Mouse (Mus musculus) layer of hippocampus, adult 8-10 months (tissue): ENCODE results near the gene Dctn2. TPM values are rescaled to one million over a fixed set of nuclear protein-coding genes. Genes with fewer than 3 reads are reported as not detected.

Source experiments
- DNase-seq, 2 experiments: peaks; one replicate each; pipeline ENCODE4 v3.0.0; 2022; ENCODE audit warnings: low spot score in 2 of 2
- total RNA-seq, 4 experiments: library from RNA; stranded (reverse); gene quantifications; 2 replicates each; pipeline ENCODE4 v1.2.4; 2022

Dctn2 gene
- total RNA-seq = 100 to 1,000 TPM; 260 to 271 (median 262) TPM

DNA sequence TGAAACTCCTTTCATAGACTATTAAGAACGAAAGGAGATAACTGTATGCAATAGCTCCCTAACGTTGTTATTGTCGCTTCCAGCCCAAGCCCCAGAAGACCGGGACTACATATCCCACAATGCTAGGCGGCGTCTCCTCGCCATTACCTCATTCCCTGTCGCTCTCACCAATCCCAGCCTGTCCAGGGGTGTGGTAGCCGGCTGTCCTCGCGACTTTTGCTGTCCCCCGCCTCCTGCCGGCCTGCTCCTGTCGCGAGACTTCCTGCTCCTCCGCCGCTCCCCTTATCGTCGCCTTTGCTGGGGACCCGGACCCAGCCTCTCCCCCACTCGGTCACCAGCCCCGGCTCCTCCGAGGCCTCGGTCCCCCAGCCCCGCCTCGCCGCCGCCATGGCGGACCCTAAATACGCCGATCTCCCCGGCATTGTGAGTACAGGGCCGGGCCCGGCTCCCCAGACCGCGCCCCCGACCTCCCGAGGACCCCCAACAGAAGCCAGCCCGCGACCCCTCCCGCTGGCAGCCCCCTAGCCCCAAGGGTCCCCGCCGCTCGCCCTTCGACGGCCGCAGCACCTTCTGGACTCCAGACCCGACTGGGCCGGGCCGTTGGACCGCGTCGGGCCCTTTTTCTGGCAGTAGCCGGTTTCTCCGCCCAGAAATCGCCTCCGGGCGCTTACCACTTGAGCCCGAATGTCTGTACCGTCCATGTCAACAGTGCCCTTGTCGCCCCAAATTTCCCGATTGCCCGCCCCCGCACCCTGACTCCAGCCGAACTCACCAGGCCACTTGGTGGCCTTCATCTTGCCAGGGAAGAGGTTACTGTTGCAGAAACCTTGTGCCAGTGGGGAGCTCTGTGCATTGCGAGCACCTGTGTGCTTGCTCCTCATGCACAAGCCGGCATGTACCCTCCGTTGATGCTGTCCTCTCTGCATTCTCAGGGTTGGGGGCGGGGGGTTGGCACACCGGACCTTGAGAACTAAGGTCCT, at the start of gene Dctn2:
Gene Dctn2, plus strand, starts transcription at position 257 of the 980 bp plus-strand sequence.
- peak; percentile 96 for DNase-seq

DNA sequence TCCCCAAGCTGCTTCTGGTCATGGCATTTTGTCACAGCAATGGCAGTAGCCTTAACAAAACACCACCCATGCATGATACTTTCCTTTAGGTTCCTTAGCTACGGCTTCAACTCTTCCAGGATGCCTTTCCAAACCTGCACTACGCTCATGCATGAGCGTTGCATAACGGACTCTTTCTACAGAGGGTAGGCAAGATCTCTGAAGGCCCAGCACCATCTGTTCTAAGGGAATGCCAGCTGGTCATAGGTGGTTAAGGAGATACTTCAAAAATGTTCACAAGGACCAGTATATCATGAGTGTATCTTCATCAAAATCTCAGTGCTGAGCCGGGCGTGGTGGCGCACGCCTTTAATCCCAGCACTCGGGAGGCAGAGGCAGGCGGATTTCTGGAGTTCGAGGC, 49.7 kb upstream of the Dctn2 start:
- DNase-seq = no peak

DNA sequence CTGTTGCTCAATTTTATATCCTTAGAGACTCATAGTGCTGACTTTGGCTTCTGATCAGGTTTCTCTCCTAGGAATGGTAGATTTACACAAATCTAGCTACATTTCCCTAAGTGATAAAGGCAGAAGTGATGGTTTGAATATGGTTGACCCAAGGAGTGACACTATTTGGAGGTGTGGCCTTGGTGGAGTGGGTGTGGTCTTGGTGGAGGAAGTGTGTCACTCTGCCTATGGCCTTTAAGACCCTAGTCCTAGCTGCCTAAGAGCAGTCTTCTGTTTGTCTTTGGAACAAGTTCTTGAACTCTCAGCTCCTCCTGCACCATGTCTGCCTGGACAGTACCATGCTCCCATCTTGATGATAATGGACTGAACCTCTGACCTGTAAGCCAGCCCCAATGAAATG, 49.0 kb upstream of the Dctn2 start:
- DNase-seq = no peak

DNA sequence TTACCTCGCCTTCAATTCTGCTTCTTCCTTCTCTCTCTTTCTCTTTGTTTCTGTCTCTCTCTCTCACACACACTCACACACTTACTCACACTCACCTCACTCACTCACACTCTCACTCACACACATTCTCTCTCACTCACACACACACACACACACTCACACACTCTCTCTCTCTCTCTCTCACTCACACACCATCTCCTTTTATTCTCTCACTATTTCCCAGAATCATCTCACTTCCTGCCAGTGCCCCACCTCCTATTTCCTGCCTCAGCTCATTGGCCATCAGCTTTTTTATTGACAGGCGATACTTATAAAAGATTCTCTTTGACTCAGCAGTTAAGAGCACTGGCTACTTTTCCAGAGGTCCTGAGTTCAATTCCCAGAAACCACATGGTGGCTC, 47.8 kb upstream of the Dctn2 start:
- DNase-seq = no peak

DNA sequence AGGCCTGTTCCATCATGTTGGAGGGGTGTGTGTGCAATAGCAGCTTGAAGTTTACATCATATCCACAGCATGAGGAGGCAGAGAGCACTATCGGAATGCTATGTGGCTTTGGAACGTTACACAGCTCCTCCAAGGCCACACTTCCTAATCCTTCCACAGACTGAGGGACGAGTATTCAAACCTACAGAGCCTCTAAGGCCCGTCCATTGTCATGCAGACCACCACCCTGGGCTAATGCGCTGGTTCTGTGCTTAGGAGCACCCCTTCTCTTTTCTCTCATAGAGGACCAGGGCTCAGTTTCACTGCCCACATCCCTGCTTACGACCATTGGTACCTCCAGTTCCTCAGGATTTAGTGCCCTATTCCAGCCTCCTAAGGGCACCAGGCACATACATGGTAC, 41.0 kb upstream of the Dctn2 start:
- DNase-seq = no peak

DNA sequence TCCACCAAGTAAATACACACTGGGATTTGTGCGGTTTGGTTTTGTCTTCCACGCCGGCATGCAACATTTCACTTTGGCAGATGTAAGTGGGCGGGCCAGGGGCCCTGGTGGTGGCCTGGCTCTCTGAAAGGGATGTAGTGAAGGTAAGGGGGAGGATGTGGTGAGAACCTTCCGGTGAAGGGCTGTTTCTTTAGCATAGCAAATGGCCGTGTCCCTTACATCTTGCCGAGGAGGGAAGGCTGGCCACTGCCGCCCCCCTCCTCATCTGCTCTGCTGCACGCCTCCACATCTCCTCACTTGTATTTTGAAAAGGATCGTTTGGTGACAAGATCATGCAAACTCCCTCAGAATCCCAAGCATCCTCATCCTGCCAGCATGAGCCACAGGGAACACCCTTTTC, 40.4 kb upstream of the Dctn2 start:
- no peak for DNase-seq

DNA sequence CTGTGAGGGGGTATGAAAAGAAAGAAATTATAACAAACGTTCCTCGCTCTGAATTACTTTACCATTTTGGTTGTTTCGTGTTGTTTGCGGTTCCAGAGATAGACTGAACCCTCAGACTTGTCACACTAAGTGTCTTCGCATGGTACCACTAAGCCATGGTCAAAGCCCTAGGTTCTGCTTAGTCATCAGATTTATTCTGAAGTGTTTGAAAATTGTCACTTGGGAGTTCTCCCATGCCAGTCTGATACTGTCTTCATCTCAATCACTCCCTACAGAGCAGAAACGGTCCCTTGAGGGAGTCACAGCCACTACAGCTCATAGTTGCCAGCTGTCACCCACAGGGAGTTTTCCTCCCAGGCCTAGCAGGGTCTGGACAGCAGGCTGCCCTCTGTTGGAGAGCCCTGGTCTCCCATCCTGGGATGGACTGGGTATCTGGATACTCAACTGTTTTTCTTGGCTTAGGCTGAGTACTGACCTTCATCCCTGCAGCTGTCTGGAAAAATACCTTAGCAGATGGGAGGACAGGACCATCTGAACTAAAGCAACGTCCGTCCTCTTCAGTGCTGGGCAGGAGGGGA, 39.8 kb upstream of the Dctn2 start:
- no peak for DNase-seq

DNA sequence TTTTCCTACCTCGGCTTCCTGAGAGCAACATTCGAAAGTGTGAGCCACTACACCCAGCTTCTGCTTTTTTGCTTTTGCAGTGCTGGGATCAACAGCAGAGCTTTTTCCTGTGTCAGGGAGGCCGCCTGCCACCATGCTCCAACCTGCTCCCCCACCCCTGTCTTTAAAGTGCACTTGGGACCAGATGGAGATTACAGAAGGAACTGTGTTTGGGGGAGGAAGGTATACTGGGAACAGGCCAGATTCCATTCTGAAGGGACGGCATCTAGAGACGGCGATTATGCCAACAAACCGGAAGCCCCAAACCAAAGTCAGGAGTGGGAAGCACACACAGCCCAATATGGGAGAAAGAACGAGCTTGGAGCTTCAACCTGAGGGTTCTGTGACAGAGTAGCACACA, 39.0 kb upstream of the Dctn2 start:
- DNase-seq = no peak

DNA sequence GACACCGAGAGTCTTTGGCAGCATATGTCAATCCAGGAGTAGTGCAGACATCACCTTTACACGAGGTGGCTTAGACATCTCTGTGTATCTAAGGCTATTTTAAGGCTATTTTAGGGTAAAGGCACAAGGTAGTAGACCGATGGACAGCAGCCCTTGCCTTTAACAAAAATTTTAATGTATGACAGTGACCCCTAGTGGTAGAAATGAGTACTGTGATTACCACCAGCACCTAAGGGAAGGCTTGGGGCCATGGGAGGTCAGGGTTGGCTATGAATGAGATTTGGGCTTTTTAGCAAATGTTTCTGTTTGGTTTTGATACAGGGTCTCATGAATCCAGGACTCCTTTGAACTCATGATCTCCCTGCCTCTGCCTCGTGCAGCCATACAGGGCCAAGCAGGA, 37.3 kb upstream of the Dctn2 start:
- peak in 1 of 2 experiments; percentile 37 for DNase-seq

DNA sequence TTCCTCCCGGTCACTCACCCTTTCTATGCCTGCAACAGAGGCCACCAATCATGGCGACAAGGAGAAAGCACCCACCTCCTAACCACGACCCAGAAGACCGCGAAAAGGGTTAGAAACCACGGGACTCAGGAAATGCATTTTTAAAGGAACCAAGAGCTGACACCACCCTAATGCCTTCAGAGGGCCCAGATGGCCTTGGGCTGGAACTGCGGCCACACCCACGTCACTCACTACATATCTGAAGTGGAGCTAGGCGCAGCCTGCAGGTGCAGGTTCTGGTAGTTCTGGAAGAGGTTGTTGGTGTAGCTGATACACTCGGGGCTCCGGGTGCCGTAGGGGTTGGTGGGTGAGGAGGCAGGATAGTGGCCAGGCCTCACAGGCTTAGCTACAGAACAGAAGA, 35.5 kb upstream of the Dctn2 start:
- no peak for DNase-seq

DNA sequence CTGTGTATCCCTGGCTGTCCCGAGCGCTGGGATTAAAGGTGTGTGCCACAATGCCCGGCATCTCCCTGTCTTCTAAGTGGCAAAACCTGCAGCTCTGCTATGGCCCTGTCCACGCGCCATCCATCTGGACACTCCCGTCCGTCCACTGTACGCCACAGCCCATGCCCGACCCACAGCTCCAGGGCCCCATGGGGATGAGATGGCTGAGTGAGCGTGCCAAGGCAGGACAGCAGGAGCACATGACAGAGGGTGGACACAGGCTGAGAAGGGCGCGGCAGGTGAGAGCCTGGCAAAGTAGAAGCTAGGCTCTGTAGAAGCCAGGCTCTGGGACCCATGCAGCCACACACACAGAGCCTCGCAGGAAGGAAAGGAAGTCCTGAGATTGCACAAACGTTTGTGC, 34.4 kb upstream of the Dctn2 start:
- no peak for DNase-seq

DNA sequence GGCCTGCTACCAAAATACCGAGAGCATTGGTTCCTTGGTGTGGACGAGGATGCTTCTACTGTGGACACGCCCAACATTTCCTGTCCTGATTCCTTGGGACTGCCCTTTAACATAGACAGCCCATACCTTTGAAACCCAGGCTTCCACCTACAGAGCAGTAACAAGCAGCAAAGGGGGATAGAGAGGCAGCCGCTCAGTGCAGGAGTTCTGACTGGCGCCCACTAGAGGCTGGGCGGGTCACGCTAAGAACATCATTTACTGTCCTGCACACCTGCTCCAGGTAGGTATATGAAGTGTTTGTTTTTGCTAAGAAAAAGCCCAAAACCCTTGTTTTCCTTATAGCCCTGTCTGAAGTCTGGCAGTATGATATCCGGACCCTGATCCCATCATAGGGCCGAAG, 33.0 kb upstream of the Dctn2 start:
- DNase-seq = no peak

DNA sequence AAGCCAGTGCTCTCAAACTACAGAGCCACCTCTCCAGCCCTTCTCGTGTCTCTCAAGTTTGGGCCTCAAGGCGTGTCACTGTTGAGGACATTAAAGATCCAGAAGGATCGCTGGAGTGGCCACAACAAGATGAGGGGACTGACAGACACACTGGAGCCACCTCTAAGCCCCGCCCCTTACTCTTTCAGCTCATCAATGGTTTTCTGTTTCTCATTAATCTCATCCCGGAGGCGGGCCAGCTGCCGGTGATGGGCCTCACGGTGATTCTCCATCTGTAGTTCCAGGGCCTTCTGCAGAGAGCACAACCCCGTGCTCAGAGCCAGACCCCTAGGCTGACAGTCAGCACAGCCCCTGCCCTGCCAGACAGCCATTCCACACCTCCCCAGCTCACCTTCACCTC, 29.6 kb upstream of the Dctn2 start:
- no peak for DNase-seq

DNA sequence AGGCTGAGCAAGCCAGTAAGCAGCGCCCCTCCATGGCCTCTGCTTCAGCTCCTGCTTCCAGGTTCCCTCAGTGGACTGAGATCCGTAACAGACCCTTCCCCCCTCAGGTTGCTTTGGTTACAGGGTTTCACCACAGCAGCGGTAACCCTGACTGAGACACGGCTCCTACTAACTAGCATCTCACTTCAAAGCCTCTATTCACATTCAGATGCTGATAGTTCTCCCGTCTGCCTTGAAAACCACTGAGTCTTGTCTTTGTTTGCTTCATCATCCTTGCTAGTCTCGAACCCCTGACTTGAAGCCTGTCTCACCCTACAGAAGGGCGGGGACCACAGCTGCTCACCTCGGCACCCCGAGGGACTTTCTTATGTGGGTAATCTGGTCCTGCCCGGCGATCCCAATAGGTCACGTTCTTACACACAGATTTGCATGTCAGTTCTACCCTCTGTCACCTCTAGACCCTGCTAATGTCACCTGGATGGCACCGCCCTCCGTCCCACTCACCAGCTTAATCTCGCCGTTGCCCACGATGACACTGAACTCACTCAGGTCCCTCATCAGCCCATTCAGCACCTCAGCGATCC, 27.8 kb upstream of the Dctn2 start:
- DNase-seq = no peak

DNA sequence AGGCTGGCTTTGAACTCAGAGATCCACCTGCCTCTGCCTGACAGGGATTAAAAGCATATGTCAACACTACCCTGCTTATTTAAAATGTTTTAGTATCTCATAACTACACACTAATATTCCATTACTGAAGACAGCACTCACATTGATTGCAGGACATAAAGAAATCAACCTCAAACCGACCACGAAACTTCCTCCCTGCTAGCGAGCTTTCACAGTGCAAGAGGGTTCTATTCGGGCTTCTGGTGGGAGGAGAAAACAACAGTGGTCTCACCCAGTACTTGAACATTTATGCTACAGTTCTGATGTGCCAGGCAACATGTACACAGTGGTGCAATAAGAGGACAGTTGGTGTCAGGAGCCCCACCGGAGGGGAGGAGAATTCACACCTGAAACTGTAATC, 15.4 kb upstream of the Dctn2 start:
- DNase-seq = no peak

DNA sequence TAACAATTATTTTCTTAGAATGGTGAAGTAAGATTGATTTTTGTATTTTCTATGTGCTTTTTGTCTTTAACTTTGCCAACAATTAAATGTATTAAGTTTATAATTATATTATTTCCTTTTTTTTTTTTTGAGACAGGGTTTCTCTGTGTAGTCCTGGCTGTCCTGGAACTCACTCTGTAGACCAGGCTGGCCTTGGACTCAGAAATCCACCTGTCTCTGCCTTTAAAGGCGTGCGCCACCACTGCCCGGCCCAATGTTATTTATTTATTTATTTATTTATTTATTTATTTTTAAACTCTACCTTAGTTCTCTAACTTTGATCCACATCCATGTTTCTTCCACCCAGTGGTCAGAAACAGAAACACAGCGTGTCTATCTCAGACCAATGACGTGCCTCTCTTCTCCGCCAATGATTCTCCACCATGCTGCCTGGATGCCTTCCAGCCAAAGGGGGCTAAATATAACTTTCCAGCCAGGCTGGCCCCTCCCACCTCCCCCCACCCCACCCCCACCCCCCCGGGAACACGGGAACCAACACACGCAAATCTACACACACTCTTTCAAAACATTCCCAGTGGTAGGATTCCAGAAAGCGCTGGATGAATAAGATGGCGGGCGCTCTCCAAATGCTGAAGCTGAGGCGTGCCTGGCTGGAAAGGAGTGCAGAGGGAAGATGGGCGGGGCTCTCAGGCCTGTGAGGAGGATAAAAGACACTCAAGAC, 10.4 kb upstream of the Dctn2 start:
- no peak for DNase-seq

DNA sequence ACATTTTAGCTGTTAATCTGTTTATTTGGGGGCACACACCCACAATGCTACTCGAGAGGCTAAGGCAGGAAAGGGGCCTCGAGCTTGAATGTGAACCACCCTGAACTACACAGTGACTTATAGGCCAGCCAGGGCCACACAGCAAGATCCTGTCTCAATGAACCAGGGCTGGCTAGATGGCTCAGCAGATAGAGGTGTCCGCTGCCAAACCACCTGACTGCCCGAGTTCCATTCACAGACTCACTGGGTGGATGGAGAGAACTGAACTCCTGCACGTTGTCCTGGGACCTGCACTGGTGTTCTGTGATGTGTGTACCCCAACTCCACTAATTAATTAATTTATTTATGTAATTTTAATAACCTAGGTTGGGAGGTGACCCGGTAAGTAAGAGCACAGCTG, 8.4 kb upstream of the Dctn2 start:
- DNase-seq = no peak

DNA sequence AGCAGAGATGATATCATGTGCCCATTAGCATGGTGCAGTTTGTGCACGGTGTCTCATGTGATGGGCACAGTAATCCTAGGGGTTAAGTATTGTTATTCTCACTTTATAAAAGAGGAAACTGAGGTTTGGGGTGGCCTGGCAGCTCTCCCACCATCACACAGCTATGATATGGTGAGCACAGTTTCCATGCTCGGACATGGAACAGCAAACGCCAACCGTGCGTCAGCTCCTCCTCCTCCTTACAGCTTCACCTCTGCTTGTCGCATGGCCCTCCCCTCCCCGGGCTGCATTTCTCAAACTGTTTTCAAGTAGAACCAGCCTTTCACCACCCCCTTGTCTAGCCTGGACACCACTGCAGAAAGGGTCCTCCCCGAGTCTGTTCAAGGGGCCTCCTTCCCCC, 7.7 kb upstream of the Dctn2 start:
- DNase-seq = no peak

DNA sequence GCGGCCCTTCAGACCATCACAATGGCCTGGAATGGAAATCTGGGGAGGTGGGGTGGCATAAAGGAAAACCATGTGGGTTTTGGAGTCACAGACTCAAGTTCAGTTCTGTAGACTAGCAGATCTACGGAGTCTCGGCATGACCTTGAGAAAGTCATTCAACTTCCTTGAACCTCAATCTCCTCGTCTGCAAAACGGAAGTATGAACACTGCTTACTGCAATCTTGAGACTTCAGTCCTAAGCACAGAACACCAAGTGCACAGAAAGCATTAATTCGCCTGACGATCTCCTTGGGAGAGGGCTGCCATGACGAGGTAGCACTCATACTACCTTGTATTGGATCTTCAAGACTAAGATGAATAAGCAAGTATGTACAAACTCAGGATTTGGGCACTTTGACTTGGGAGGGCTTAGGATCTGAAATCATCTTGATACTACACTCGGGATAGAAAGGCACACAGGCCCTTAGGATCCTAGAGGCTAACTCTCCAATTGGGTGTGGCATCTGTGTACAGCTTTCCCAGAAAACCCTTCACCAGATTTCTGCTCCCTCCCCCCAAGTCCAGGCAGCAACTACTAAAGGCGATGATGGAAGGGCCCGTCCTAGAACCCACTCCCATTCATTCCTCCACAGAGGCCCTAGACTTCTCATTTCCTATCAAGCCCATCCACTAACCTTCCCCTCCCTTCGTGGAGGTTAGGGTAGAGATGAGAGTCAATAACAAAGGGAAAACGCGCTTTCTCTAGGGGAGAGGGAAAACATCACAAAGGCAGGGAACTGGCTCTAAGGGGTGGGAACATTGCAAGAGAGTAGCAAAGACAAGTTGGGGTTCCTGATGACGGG, 4.2 kb upstream of the Dctn2 start:
- no peak for DNase-seq

DNA sequence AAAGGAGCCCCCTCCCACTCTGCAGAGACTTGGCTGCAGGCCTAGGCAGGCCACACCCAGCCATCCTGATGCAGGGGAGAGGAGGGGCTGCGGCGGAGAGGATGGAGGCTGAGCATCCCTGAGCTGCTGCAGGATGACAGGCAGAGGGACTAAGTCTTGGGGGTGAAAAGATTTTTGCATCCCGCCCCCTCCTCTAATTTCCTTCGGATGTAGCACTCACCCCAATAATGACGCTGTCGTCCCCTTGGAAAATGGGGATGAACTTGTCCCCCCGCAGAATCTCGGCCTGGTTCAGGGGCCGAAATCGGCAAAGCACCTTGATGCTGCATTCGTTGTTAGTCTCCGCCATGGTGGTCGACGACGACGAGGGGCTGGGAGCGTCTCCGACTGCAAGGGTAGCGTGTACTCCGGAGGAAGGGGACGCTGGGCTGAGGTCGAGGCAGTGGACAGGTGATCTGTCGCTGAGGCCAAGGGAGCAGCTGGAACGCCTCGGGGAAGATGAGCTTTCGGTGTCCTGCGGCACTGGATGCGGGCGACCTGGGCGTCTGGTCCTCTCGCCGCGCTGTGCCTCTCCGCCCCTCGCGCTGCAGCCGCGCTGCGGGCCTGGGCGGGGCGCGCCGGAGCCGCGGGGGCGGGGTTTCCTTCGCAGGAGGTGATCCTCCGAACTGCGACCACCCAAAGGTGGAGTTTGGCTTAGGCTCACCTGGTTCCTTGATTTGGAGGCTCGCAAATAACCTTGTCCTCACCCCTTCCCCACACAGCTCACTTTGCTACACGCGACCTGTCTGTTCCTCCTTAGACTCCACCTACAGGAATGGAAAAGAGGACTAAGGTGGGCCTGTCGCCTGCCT, 3.4 kb upstream of the Dctn2 start, which contains the start of gene Kif5a:
Gene Kif5a, minus strand, starts transcription at position 801 of the 851 bp plus-strand sequence.
- DNase-seq = peak in 1 of 2 experiments; percentile 66
